Mouse (Mus musculus) layer of hippocampus, adult 11-12 months (tissue): ENCODE results near the gene Btbd11.

Source experiments
- DNase-seq: peaks from one replicate; pipeline ENCODE4 v3.0.0; 2022; ENCODE audit warnings: low spot score

Btbd11 gene

DNA sequence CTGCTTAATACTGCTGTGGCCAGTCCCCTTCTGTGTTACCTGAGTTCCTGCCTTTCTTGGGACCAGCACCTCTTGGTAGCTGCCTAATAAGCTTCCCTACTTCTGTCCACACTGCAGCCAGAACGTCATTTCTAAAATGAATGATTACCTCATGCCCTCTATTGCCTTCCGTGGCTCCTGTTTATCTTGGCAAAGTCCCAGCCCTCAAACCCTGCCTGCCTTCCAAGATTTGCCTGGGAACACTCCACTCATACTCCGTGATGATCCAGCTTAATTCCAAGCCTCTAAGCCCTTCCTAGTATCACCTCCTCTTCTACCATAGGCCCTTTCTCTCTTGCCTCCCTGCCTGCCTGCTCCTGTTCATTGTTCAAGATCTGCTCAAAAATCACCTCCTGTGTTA, 94.5 kb downstream of the Btbd11 start:
- DNase-seq: no peak

- DNase-seq: peak; percentile 21
Measured at GRCm38 (mm10) chr10:85482064-85482473, 95.5 kb downstream of the Btbd11 start.

- no peak for DNase-seq
Measured at GRCm38 (mm10) chr10:85482480-85482879, 95.9 kb downstream of the Btbd11 start.

DNA sequence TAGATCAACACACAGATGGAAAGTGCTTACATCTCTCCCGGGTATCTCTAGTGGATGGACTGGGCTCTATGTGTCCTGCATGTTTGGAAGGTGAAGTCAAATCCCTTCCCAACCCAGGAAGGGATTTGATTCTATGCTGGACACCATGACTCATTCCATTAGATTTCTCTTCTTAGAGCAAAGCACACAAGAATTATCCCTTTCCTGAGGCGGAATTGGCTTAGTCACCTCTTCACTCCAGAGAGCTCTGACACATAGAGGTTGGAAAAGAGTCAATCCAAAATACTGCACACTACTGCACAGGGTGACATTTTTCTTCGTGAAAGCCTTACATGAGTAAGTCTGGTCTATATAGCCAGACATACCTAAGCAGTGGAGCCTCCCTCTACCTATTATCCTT, 99.8 kb downstream of the Btbd11 start:
- no peak for DNase-seq

DNA sequence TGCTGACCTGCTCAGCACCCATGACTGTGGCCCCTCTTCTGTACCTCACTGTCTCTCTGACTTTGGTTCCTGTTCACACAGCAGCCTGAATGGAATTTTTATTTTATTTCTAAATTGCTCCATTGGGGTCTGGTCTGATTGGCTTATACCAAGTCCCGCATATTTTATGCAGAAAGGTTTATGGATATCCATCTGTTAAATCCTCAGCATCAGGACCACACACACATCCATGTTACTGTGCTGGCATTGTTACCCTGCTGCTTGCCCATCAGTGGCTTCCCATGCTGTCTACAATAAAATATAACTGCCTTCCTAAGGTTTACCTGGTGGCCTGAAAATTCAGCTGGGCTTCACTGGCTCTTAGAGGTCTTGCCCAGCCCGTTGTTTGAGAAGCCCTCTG, 106.0 kb downstream of the Btbd11 start:
- no peak for DNase-seq

DNA sequence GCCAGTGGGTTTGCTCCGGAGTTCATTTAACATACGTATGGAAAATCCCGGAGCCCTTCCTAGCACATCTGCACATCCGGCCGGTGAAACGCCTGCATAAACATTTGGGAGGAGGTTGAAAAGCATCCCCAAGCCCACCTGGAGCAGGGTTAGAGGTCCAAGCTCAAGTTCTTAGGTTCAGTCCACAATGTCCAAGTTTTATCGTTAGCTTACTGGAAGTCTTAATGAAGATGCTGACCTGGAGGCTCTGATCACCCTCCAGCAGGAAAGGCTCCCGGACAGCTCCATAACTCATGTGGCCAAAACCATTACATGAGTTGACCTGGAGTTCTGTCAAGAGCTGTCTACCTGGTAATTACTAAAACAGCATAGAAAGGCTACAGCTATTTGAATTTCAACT, 109.7 kb downstream of the Btbd11 start:
- DNase-seq: no peak

DNA sequence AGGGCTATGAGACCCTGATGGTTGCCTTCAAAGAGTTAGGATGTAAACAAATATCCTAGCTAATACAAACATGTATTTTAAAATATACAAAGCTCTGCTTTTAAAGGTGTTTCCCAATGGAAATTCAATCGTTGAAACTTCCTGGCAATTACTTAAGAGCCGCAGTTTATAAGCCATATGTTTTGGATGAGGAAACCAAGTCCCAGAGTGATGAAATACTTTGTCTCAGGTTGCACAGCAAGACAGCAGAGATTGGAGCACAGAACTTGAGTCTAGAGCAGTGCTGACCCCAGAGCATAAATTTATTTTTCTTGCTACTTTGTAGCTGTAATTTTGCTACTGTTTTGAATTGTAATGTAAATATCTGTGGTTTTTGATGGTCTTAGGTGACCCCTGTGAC, 110.4 kb downstream of the Btbd11 start:
- no peak for DNase-seq

GRCm38 (mm10) chr10:85497931-85498330, 111.3 kb downstream of the Btbd11 start:
- DNase-seq: no peak

- DNase-seq: no peak
Measured at GRCm38 (mm10) chr10:85500573-85501155, 114.0 kb downstream of the Btbd11 start.

DNA sequence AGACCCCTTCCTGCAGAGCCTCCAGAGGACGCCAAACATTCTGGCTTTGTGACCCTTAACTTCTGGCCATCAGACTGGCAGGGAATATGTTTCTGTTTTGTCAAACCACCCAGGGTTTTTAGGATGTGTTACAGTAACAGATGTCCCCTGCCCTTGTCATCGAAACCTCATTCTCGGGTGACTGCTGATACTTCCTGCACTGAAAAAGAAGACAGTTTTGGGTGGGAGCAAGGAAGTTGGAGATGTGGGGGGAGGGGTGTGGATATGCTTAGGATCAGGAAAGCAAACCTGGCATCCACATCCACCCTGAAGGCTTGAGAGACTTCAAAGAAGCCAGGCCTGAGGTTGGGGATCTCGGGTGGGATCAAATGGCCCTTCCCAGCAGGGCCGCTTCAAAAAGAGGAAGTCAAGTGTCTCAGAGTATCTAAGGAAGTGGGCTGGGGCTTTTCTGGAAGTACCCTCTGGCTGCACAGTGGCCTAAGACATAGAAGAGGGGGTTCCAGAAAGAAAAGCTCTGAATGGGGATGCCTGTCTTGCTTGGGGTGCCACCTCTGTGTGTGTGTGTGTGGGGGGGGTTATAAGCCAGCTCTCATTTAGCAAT, 115.5 kb downstream of the Btbd11 start:
- DNase-seq: no peak

- DNase-seq: no peak
Measured at GRCm38 (mm10) chr10:85502656-85503055, 116.0 kb downstream of the Btbd11 start.

DNA sequence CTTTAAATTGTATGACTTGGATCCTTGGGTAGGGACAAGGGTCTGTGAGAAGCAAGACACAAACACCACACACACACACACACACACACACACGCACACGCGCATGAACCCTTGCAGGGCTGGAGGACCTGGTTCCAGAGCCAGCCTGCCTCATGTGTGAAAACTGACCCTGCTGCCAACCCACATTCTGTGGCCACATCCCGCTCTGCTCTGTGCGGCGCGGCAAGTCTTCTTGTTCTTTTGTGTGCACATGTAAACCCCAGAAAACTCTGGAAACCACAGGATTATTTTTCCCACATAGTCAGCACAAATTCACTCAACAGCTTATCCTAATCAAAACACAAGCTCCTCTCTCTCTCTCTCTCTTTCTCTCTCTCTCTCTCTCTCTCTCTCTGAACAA, 116.8 kb downstream of the Btbd11 start:
- no peak for DNase-seq

GRCm38 (mm10) chr10:85507270-85508050, 120.8 kb downstream of the Btbd11 start:
- no peak for DNase-seq

GRCm38 (mm10) chr10:85508193-85508794, 121.7 kb downstream of the Btbd11 start:
- no peak for DNase-seq

- no peak for DNase-seq
Measured at GRCm38 (mm10) chr10:85509000-85509399, 122.4 kb downstream of the Btbd11 start.

DNA sequence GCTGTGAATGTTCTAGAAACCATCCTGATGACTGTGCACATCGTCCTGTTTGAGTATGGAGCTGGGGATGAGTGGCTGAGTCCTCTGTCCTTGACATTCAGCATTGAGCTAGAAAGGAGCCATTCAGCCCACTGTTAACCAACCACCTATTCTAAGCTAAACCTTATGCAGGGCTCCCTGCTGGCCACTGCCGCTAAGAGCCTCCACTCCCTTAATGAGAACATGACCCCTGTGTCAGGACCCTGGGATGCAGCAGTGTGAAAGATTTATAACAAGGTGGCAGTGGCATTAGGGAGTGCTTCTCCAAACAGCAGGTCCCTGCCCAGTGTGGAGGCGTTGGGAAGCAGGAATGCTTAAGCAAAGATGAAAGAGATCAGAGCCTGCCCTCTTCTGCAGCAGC, 123.7 kb downstream of the Btbd11 start:
- DNase-seq: no peak

DNA sequence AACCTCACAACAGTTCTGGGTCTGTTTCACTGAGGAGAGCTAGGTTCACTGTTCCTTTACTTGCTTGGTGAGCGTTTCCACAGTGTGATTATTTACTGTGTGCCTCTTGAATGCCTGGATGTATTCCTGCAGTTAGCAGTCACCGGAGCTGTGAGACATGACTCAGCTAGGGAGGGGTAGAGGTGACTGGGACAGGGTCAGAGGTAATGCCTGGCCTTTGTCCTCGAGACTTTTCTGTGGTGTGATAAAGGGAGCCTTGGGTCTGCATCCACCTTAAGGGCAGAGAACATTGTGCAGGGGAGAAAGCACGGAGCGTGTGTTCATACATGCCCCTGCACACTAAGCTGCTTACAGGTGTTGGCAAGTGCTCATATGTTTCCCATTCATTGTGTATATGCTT, 126.2 kb downstream of the Btbd11 start:
- no peak for DNase-seq

DNA sequence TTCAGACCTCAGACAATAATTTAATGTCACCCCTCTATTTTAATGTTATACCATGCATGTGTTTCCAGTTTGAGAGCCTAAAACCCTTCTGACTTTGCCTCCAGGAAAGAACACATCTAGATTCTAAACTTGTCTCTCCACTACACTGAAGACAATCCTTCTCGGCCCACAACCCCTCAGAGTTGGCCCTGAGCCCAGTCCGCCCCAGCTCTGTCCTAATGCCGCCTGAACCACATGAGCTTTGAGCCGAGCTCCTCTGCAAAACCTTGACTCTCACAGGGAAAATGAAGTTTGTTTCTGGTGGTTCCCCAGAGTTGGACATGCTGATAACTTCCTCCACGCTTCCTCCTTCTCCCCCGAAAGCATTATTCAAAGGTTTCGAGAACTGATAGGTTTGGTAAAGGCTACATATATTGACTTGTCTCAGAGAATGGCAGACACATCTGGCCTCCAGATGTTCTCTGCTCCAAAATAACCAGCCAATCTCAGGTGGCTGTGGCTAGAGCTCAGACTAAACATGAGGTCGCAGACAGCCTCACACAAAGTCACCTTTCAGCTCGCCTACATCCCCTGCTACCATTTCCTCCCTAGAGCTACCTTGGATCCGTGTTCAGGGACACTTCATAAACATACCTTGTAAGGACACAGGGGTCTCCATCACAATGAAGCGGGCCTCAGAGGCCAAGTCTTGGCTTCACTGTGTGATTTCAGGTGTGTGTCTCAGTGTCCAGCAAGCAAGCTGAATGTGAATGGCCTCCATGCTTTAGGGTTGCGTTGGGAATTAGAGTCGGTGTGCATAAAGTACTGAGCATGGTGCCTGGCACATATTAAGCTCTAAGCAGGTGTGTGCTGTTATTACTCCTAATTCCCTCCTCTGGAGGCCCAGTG, 130.9 kb downstream of the Btbd11 start:
- DNase-seq: no peak

DNA sequence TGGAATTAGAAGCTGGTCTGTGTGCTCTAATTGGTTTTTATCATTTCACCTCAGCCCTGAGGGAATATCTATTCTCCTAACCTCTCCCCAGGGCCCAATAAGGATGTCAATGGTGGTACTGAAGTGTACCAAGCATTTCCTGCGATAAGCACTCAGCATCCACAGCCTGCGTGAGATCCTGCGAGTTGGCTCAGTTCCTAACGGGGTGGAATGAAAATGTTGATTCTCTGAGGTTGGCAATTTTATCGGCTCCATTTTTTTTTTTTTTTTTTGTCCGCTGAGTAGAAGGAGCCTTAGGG, 131.4 kb downstream of the Btbd11 start:
- DNase-seq: no peak

GRCm38 (mm10) chr10:85522220-85522760, 135.7 kb downstream of the Btbd11 start:
- DNase-seq: no peak

DNA sequence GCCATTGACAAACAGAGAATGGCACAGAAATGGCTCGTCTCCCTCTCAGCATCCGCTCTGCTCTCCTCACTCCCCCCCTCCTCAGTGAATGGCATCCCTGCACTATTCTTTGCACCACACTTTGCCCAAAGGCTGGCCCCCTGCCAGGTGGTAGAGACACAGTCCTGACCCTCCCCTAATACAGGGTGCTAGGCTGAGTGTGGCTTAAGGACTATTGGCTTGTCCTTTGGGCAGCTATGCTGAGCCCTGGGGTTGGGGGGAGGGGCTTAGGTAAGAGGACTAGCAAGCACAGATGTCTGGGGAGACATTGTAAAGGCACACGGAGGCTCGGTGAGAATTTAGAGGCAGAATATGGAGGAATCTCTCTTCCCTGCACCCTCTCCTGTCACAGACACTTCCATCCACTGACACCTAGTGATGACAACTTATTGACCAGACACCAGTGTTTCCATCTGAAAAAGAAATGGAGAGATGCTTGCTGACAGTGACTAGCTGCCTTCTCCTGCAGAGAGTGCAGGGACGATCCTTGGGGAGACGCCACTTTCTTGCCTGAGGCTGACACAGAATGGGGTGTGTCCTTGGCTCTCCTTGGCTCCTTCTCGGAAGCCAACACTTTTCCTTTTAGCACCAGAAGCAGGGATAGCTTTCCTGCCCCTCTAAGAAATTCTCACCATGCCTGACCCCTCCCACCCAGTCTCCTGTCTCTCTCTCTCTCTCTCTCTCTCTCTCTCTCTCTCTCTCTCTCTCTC, 138.8 kb downstream of the Btbd11 start:
- no peak for DNase-seq
